Mouse (Mus musculus) leukemia stem cell, adult 10-12 weeks (primary cell): Measurements from ENCODE around the gene Col6a1. TPM values are rescaled to one million over a fixed set of nuclear protein-coding genes. Genes with fewer than 3 reads are reported as not detected.

ENCODE experiments used
- polyA plus RNA-seq: library from polyadenylated mRNA; stranded (reverse); fragments of >175 nt; gene quantifications from 2 replicates; pipeline ENCODE4 v1.2.3, GENCODE M21; 2012; ENCODE audit warnings: low replicate concordance

Col6a1 gene
- polyA plus RNA-seq = 0.43 and 0.46 TPM in 2 replicates

DNA sequence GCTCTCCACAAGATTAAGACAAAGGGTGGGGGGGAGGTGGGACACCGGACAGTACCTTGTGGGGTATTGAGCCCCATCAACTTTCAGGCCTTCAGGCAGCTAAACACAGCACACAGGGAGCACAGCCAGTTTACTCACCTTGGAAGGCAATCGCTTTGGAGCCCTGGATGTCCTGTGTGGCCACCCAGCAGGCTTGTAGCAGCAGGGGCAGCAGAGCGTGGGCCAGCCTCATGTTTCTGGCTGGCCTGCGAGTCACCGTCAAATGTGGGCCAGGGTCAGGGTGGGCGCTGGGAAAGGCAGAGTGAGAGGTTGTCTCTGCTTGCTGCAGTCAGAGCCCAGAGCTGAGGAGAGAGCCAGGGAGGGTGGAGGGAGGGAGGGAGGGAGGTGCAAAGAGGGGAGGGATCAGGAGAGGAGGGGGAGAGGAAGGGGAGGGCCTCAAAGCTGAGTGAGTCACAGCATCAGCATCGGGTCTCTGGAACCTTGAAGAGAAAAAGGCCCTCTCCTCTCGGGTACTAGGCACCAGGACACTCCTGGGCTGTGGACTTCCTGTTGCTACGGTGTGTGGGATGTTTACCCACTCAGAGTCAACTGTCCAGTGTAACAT lies at the start of gene Col6a1:
Gene Col6a1 (minus strand): TSS at position 487 of the 604 bp plus-strand sequence.

Other genes starting within 250 kb of the Col6a1 start
- gene Lss, start 194.6 kb downstream of the Col6a1 start, polyA plus RNA-seq = 1.9 and 6.9 TPM in 2 replicates
- gene Spatc1l, start 163.9 kb downstream of the Col6a1 start, polyA plus RNA-seq = not detected in 2 replicates
- not detected in 2 replicates for gene Ftcd, start 150.5 kb downstream of the Col6a1 start, polyA plus RNA-seq
- gene Col6a2, start 102.5 kb downstream of the Col6a1 start, polyA plus RNA-seq = 0.21 and 1.1 TPM in 2 replicates
- gene Pcbp3, start 235.7 kb upstream of the Col6a1 start, polyA plus RNA-seq = 1.7 and 10.1 TPM in 2 replicates